Mouse (Mus musculus) liver, embryonic 14.5 days (tissue): ENCODE data around the gene Radil. TPM values are rescaled to one million over a fixed set of nuclear protein-coding genes. Genes with fewer than 3 reads are reported as not detected.
A peak's percentile ranks its signal among the peaks of the same experiment; 100 is the strongest.

Experiments
- ATAC-seq: fragments of 200-750 bp; cut with Nextera tagmentation; 2 replicates; pipeline ENCODE4 v1.8.0; 2017; ENCODE audit warnings: moderate number of reproducible peaks, mild to moderate bottlenecking, moderate library complexity; ENCODE audit not compliant: insufficient read depth
- DNase-seq, 3 experiments: peaks; one replicate each; pipeline ENCODE4 v3.0.0-alpha.2; 2012 to 2013; ENCODE audit warnings: low read depth in 3 of 3, low spot score in 3 of 3
- H3K27ac ChIP-seq: fragments of 300-500 bp; sonication (generic); 2 replicates; pipeline ENCODE4 v1.5.1; 2014; ENCODE audit warnings: moderate library complexity, mild to moderate bottlenecking, control low read depth, inconsistent platforms
- H3K27me3 ChIP-seq: fragments of 300-500 bp; sonication (generic); 2 replicates; pipeline ENCODE4 v1.6.1; 2014; ENCODE audit warnings: mild to moderate bottlenecking, low read length, moderate library complexity; ENCODE audit not compliant: control insufficient read depth, insufficient read depth
- H3K36me3 ChIP-seq: fragments of 300-500 bp; sonication (generic); replicated peaks from 2 replicates; pipeline ENCODE4 v1.6.1; 2014; ENCODE audit warnings: low read depth; ENCODE audit not compliant: control insufficient read depth, insufficient read depth
- H3K4me1 ChIP-seq, 2 experiments: fragments of 200-500 bp in 1 of 2; fragments of 300-500 bp in 1 of 2; sonication (generic) in 1 of 2; replicated peaks; 2 replicates each; pipeline ENCODE4 v1.6.1; 2012 to 2014; ENCODE audit warnings: antibody characterized with exemption in 1 of 2, inconsistent platforms in 1 of 2, low read length in 1 of 2; ENCODE audit not compliant: control insufficient read depth in 2 of 2, insufficient read depth in 2 of 2
- H3K4me2 ChIP-seq: fragments of 300-500 bp; sonication (generic); 2 replicates; pipeline ENCODE4 v1.6.1; 2014; ENCODE audit warnings: low read depth, mild to moderate bottlenecking, control low read depth, moderate library complexity
- H3K4me3 ChIP-seq, 2 experiments: fragments of 200-500 bp in 1 of 2; fragments of 300-500 bp in 1 of 2; sonication (generic) in 1 of 2; 2 replicates each; pipeline ENCODE4 v1.5.1; 2012 to 2014; ENCODE audit warnings: low read depth in 2 of 2, low read length in 2 of 2, mild to moderate bottlenecking in 2 of 2, control low read depth in 1 of 2, inconsistent platforms in 1 of 2, moderate library complexity in 1 of 2; ENCODE audit not compliant: insufficient read depth in 1 of 2
- H3K9ac ChIP-seq: fragments of 300-500 bp; sonication (generic); replicated peaks from 2 replicates; pipeline ENCODE4 v1.6.1; 2014; ENCODE audit warnings: mild to moderate bottlenecking, control low read depth, moderate library complexity
- H3K9me3 ChIP-seq: fragments of 300-500 bp; sonication (generic); 2 replicates; pipeline ENCODE4 v1.6.1; 2016; ENCODE audit warnings: low read length, mixed read lengths; ENCODE audit not compliant: control insufficient read depth
- CTCF ChIP-seq: IDR thresholded peaks from 2 replicates; pipeline ENCODE4 v1.5.1; 2016; ENCODE audit warnings: antibody characterized with exemption, low read depth, control low read depth
- EP300 ChIP-seq: IDR thresholded peaks from 2 replicates; pipeline ENCODE4 v1.6.1; 2016; ENCODE audit warnings: antibody characterized with exemption, low read depth
- WGBS: fragments of 180-500 bp; shearing (Covaris S2); extraction: QIAGEN DNeasy Blood & Tissue Kit; methylation state at CpG from one replicate; pipeline ENCODE4 v1.1.7; 2014; ENCODE audit not compliant: insufficient replicate concordance; 5-methylcytosine and 5-hydroxymethylcytosine counted together
- polyA plus RNA-seq, 2 experiments: library from polyadenylated mRNA; depleted of rRNA in 1 of 2; stranded (reverse) in 1 of 2; unstranded in 1 of 2; fragments of >200 nt; fragmentation: Nextera tagmentation in 1 of 2; extraction: Ambion mirVana in 1 of 2; gene quantifications; 2 replicates each; pipeline versions ENCODE4 v1.2.1 to v1.2.3; 2012 to 2014

Radil gene
- polyA plus RNA-seq, 2 experiments: 0.03 to 0.05 TPM

GRCm38 (mm10) chr5:142443514-142443913 is 107.4 kb downstream of the Radil start:
- Histone ChIP-seq H3K4me2 (no peak overlapping the region), H3K9ac (no peak overlapping the region), H3K27me3 (no peaks in the 10 kb centered on the region), H3K27ac (no peak overlapping the region), H3K9me3 (no peaks in the 10 kb centered on the region), H3K36me3 (no peaks in the 10 kb centered on the region), H3K4me3 (no peak overlapping the region), H3K4me1 (peaks cover 36 to 40% of the 10 kb centered on the region in 2 experiments)
- no peak for ATAC-seq
- DNase-seq: no peak
- TF ChIP-seq EP300 (no peak), CTCF (no peak)
- 53% methylated on average over 15 of the region's 15 CpGs for WGBS

- Histone ChIP-seq H3K27me3 (no peaks in the 10 kb centered on the region), H3K36me3 (no peaks in the 10 kb centered on the region), H3K4me3 (no peak overlapping the region), H3K9me3 (no peaks in the 10 kb centered on the region), H3K4me2 (peak overlapping the region; percentile 83), H3K27ac (no peak overlapping the region; the same call in 1 of the 2 replicates), H3K9ac (no peak overlapping the region), H3K4me1 (peaks cover 36 to 40% of the 10 kb centered on the region in 2 experiments)
- TF ChIP-seq CTCF (no peak), EP300 (no peak)
- WGBS: 59% methylated on average over 7 of the region's 7 CpGs
- DNase-seq (no peak), ATAC-seq (no peak)
Measured at GRCm38 (mm10) chr5:142442045-142442440, 108.9 kb downstream of the Radil start.

GRCm38 (mm10) chr5:142441332-142442044 is 109.4 kb downstream of the Radil start:
- H3K9me3 ChIP-seq: no peaks in the 10 kb centered on the region
- H3K4me3 ChIP-seq: peak overlapping the region; percentile 54 to 60
- no peaks in the 10 kb centered on the region for H3K36me3 ChIP-seq
- TF ChIP-seq EP300: no peak
- TF ChIP-seq CTCF: peak; percentile 12; the same call in 1 of the 2 replicates
- peak overlapping the region; percentile 89 for H3K27ac ChIP-seq
- H3K27me3 ChIP-seq: no peaks in the 10 kb centered on the region
- 34% methylated on average over 22 of the region's 22 CpGs for WGBS
- ATAC-seq (no peak), DNase-seq (no peak)
- peak overlapping the region; percentile 83 for H3K4me2 ChIP-seq
- peaks cover 36 to 40% of the 10 kb centered on the region in 2 experiments for H3K4me1 ChIP-seq
- H3K9ac ChIP-seq: peak overlapping the region; percentile 45

DNA sequence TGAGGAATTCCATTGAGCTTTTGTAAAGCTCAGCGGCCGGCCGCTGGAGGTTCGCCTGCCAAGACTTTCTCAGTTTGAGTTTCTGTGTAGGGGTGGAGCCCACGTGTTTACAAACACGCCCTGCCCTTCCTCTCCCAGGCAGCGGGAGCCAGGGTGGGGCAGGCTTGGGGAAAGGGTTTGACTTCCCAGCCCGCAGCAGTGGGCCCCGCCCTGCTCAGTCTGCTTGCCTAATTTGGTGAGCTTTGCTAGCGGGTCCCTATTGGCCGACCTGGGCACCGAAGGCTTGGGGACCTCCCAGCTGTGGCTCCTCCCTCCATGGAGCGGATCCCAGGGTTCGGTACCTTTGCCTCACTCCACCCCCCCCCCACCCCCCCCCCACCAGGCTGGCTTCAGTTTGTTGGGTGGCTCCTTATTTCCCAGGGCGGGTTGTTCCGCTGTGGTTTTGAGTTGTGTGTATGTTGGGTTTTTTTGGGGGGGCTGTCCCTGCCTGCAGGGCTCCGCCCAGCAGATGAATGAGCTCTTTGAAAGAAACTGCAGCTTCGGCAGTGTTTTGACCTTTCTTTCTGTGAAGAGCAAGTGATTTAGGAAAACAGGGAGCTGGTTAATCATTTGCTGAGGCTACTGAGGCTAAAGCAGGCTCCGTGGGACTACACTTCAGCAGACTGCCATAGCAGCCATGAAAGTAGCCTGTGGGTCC is 110.3 kb downstream of the Radil start:
- peak overlapping the region; percentile 89 for H3K27ac ChIP-seq
- TF ChIP-seq EP300 (no peak), CTCF (no peak)
- ATAC-seq: peak; percentile 93
- H3K27me3 ChIP-seq: no peaks in the 10 kb centered on the region
- H3K36me3 ChIP-seq: peaks cover 4% of the 10 kb centered on the region; the same call in 1 of the 2 replicates
- WGBS: 0% methylated on average over 19 of the region's 19 CpGs
- H3K9me3 ChIP-seq: no peaks in the 10 kb centered on the region
- H3K4me2 ChIP-seq: peak overlapping the region; percentile 83
- peak; percentile 90 to 96 (median 92) for DNase-seq
- H3K9ac ChIP-seq: peak overlapping the region; percentile 68
- peaks cover 35 to 37% of the 10 kb centered on the region in 2 experiments for H3K4me1 ChIP-seq
- H3K4me3 ChIP-seq: peak overlapping the region; percentile 54 to 60

DNA sequence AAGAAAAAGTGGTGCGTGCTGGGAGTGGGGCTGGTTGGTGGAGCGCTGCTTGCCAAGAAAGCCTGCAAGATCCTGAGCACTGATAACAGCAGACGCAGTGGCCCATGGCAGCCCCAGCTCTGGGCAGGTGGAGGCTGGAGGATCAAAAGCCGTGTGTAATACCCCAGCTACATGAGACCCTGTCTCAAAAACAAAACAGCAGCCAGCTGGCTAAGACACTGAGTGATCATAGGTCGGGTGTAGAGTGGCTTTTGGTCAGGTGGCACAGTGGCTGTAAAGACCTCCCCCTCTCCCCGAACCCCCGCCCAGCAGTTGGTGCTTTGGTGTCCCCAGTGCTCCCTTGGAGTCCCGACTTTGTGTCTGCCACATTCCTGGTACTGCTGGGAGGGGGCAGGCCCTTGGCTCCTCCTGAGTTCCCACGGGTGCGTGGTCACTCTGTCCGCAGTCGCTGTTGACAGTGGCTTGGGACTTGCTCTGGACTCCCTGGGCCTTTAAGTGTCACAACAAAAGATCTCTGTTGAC is 110.9 kb downstream of the Radil start:
- Histone ChIP-seq H3K36me3 (peaks cover 4% of the 10 kb centered on the region; the same call in 1 of the 2 replicates), H3K4me3 (peak overlapping the region; percentile 46 to 54), H3K27me3 (no peaks in the 10 kb centered on the region), H3K9me3 (no peaks in the 10 kb centered on the region), H3K4me1 (peaks cover 29 to 31% of the 10 kb centered on the region in 2 experiments), H3K9ac (peak overlapping the region; percentile 68), H3K4me2 (peak overlapping the region; percentile 83), H3K27ac (peak overlapping the region; percentile 70)
- WGBS: 4% methylated on average over 12 of the region's 12 CpGs
- DNase-seq: peak in 1 of 3 experiments; percentile 25
- ATAC-seq: peak; percentile 16
- TF ChIP-seq CTCF: no peak
- no peak for TF ChIP-seq EP300
